Mouse (Mus musculus) testis, adult 2 months (tissue): ENCODE results near the gene Samd4.

ENCODE experiments used
- CTCF ChIP-seq: fragments of 200-500 bp; IDR thresholded peaks from 2 replicates; pipeline ENCODE4 v1.5.1; 2012; ENCODE audit warnings: low read depth, mild to moderate bottlenecking, inconsistent platforms, low read length, moderate library complexity; ENCODE audit not compliant: control insufficient read depth, insufficient read depth, insufficient replicate concordance
- POLR2A ChIP-seq: fragments of 200-500 bp; IDR thresholded peaks from 2 replicates; pipeline ENCODE4 v1.6.1; 2012; ENCODE audit warnings: low read depth, mild to moderate bottlenecking, inconsistent platforms, low read length, moderate library complexity; ENCODE audit not compliant: control insufficient read depth

- TF ChIP-seq POLR2A = no peak
- no peak for TF ChIP-seq CTCF
These were observed 29.8 kb downstream of the Samd4 start for GRCm38 (mm10) chr14:46912496-46912895.
